Mouse (Mus musculus) embryonic facial prominence, embryonic 14.5 days (tissue): ENCODE results near the gene Col8a2. TPM values are rescaled to one million over a fixed set of nuclear protein-coding genes. Genes with fewer than 3 reads are reported as not detected.

ENCODE experiments used
- ATAC-seq: fragments of 200-750 bp; cut with Nextera tagmentation; 2 replicates; pipeline ENCODE4 v1.8.0; 2017; ENCODE audit warnings: low read depth, moderate number of reproducible peaks, moderate TSS enrichment
- DNase-seq: peaks from one replicate; pipeline ENCODE4 v3.0.0-alpha.2; 2015; ENCODE audit warnings: low spot score
- H3K27ac ChIP-seq: fragments of 300-500 bp; sonication (generic); replicated peaks from 2 replicates; pipeline ENCODE4 v1.5.1; 2014; ENCODE audit warnings: low read depth, mild to moderate bottlenecking, low read length, moderate library complexity
- H3K27me3 ChIP-seq: fragments of 300-500 bp; sonication (generic); replicated peaks from 2 replicates; pipeline ENCODE4 v1.6.1; 2014; ENCODE audit warnings: low read length; ENCODE audit not compliant: control insufficient read depth, insufficient read depth
- H3K36me3 ChIP-seq: fragments of 300-500 bp; sonication (generic); 2 replicates; pipeline ENCODE4 v1.6.1; 2014; ENCODE audit warnings: low read length, mixed read lengths; ENCODE audit not compliant: control insufficient read depth, insufficient read depth
- H3K4me1 ChIP-seq: fragments of 300-500 bp; sonication (generic); 2 replicates; pipeline ENCODE4 v1.6.1; 2014; ENCODE audit warnings: antibody characterized with exemption, low read length; ENCODE audit not compliant: control insufficient read depth, insufficient read depth
- H3K4me2 ChIP-seq: fragments of 300-500 bp; sonication (generic); 2 replicates; pipeline ENCODE4 v1.6.1; 2014; ENCODE audit warnings: low read depth, mild to moderate bottlenecking, low read length, moderate library complexity, mixed read lengths
- H3K4me3 ChIP-seq: fragments of 300-500 bp; sonication (generic); 2 replicates; pipeline ENCODE4 v1.5.1; 2014; ENCODE audit warnings: low read depth, mild to moderate bottlenecking, low read length
- H3K9ac ChIP-seq: fragments of 300-500 bp; sonication (generic); 2 replicates; pipeline ENCODE4 v1.6.1; 2014; ENCODE audit warnings: low read depth, mild to moderate bottlenecking, low read length, moderate library complexity, mixed read lengths
- H3K9me3 ChIP-seq: fragments of 300-500 bp; sonication (generic); 2 replicates; pipeline ENCODE4 v1.6.1; 2016; ENCODE audit warnings: low read length; ENCODE audit not compliant: control insufficient read depth
- WGBS: fragments of 180-500 bp; shearing (Covaris S2); extraction: QIAGEN DNeasy Blood & Tissue Kit; methylation state at CpG from one replicate; pipeline ENCODE4 v1.1.7; 2014; 5-methylcytosine and 5-hydroxymethylcytosine counted together
- polyA plus RNA-seq: library from polyadenylated mRNA; unstranded; fragments of >200 nt; fragmentation: Nextera tagmentation; extraction: Ambion mirVana; gene quantifications from 2 replicates; pipeline ENCODE4 v1.2.1, GENCODE M21; 2014

Col8a2 gene
- polyA plus RNA-seq, 1 experiment from 2014 or later = 83.0 TPM

DNA sequence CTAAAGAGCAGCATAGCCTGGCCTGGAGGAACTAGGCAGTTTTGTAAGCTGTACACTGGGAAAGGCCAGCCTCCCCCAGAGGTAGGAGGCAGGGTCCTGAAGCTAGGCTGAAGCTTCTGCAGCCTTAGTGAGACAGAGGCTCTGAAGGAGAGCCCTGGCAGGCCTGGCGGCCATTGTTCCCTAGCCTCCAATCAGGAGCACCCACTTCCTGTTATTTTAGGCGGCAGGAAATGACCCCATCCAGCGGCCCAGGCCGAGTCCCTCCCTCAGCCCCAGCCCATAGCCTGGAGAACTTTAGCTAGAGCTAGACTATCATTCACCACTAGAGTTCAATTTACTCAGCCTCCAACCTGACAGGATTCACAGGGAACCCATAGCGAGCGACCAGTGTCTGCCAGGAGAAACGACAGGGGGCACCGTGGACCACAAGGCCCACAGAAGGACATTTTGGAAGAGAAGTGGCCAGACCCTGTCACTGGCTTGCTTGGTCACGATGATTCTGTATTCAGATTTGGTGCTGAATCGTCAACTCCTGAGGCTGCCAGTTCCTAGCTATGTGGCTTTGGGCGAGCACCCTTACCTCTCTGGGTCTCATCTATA is 34.8 kb upstream of the Col8a2 start:
- WGBS = 44% methylated on average over 11 of the region's 11 CpGs
- ATAC-seq (no peak), DNase-seq (no peak)
- Histone ChIP-seq H3K36me3 (0 out of 2 replicates have a peak, but pooled peaks cover 5% of the 10 kb centered on the region), H3K4me2 (peak overlapping the region; percentile 8), H3K4me3 (no peak overlapping the region), H3K27me3 (no peaks in the 10 kb centered on the region), H3K4me1 (peaks cover 34% of the 10 kb centered on the region), H3K9ac (peak overlapping the region; percentile 36; the same call in 1 of the 2 replicates), H3K9me3 (no peaks in the 10 kb centered on the region), H3K27ac (no peak overlapping the region; the same call in 1 of the 2 replicates)

GRCm38 (mm10) chr4:126252411-126253237 is 34.0 kb upstream of the Col8a2 start:
- DNase-seq = no peak
- H3K36me3 ChIP-seq = 0 out of 2 replicates have a peak, but pooled peaks cover 5% of the 10 kb centered on the region
- peaks cover 39% of the 10 kb centered on the region for H3K4me1 ChIP-seq
- peak overlapping the region; percentile 11; the same call in 1 of the 2 replicates for H3K4me2 ChIP-seq
- no peak overlapping the region for H3K4me3 ChIP-seq
- no peak for ATAC-seq
- no peak overlapping the region for H3K27ac ChIP-seq
- WGBS = 69% methylated on average over 16 of the region's 17 CpGs
- H3K27me3 ChIP-seq = no peaks in the 10 kb centered on the region
- no peaks in the 10 kb centered on the region for H3K9me3 ChIP-seq
- peak overlapping the region; percentile 36 for H3K9ac ChIP-seq

DNA sequence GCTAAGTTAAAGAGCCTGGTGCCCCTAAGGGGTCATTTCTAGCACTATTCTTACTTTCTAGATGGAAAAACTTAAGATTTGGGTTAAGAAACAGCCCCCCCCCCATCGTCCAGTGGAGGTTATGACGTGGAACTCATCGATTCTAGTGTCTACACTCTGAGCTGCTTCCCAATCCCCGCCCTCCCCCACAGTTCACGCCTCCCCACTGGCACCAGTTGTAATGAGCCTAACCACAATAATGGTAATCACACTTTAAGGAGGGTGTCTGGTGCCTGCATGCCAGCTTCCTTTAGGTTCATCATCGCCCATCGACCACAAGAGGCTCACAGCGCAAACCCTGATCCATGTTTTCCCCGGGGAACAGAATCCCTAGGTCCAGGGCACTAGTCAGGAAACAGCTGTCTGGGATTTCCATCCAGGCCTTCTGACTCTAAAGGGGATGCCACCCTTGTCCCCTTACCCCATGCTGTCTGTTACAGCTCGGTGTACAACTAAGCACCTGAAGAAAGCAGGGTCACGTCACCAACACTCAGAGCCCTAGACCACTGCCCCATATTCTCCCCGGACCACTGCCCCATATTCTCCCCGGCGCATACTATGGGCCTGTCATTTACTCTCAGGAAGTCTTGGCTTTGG is 32.8 kb upstream of the Col8a2 start:
- peak overlapping the region; percentile 94; the same call in 1 of the 2 replicates for H3K9ac ChIP-seq
- H3K9me3 ChIP-seq = no peaks in the 10 kb centered on the region
- ATAC-seq = no peak
- 73% methylated on average over 14 of the region's 14 CpGs for WGBS
- no peak for DNase-seq
- peaks cover 36% of the 10 kb centered on the region for H3K4me1 ChIP-seq
- peak overlapping the region; percentile 98 for H3K4me3 ChIP-seq
- no peaks in the 10 kb centered on the region for H3K27me3 ChIP-seq
- 0 out of 2 replicates have a peak, but pooled peaks cover 5% of the 10 kb centered on the region for H3K36me3 ChIP-seq
- H3K4me2 ChIP-seq = peak overlapping the region; percentile 79
- no peak overlapping the region for H3K27ac ChIP-seq

GRCm38 (mm10) chr4:126254315-126255112 is 32.1 kb upstream of the Col8a2 start:
- Histone ChIP-seq H3K4me2 (peak overlapping the region; percentile 79), H3K36me3 (0 out of 2 replicates have a peak, but pooled peaks cover 5% of the 10 kb centered on the region), H3K27ac (peak overlapping the region; percentile 94), H3K9me3 (no peaks in the 10 kb centered on the region), H3K4me3 (peak overlapping the region; percentile 98), H3K9ac (peak overlapping the region; percentile 94), H3K4me1 (peaks cover 42% of the 10 kb centered on the region), H3K27me3 (no peaks in the 10 kb centered on the region)
- WGBS = 17% methylated on average over 9 of the region's 9 CpGs
- ATAC-seq = 0 out of 2 replicates have a peak, but pooled peaks have one; percentile 2
- peak; percentile 77 for DNase-seq

- peak overlapping the region; percentile 94 for H3K27ac ChIP-seq
- 0 out of 2 replicates have a peak, but pooled peaks cover 5% of the 10 kb centered on the region for H3K36me3 ChIP-seq
- H3K4me1 ChIP-seq = peaks cover 50% of the 10 kb centered on the region
- peak overlapping the region; percentile 94 for H3K9ac ChIP-seq
- WGBS = 1% methylated on average over 46 of the region's 50 CpGs
- peak overlapping the region; percentile 98 for H3K4me3 ChIP-seq
- H3K9me3 ChIP-seq = no peaks in the 10 kb centered on the region
- no peaks in the 10 kb centered on the region for H3K27me3 ChIP-seq
- DNase-seq (peak; percentile 72), ATAC-seq (peak; percentile 10; the same call in 1 of the 2 replicates)
- H3K4me2 ChIP-seq = peak overlapping the region; percentile 79
Observed at GRCm38 (mm10) chr4:126255113-126256001, 31.2 kb upstream of the Col8a2 start.

DNA sequence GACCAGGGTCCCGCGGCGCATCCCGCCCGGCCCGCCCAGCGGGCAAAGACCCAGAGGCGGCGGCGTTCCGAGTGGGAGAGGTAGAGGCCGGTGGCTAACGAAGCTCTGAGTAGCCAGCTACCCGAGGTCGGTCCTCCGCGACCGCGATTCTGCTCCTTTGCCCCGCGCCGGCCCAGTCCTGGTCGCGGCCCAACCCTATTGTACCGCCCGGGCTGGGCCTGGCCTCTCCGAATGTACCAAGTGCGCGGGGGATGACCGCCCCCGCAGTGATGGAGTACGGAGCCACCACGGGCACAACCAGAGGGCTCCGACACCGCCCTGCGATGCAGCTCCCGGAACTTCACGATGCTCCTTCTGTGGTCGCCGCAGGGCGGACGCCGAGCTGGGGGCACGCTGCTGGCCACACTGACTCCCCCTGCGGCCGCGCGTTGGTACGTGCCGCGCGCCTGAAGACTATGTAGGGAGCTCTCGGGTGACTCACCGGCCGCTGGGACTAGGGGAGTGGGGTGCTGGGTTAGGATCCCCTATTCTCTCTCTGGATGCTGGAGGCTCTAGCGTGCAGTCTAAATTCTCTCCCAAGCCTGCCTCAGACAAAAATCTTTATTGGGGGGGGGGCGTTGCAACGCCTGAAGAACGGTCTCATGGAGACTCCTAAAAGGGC is 30.3 kb upstream of the Col8a2 start, which contains the start of gene Map7d1:
Gene Map7d1 (minus strand): TSS at position 213 of the 661 bp plus-strand sequence.
- Histone ChIP-seq H3K4me2 (peak within 1 kb of the TSS; percentile 79), H3K4me1 (peaks cover 56% of the 10 kb centered on the region), H3K9ac (peak within 1 kb of the TSS; percentile 94), H3K36me3 (no peaks in the 10 kb centered on the region), H3K4me3 (peak within 1 kb of the TSS; percentile 98), H3K9me3 (no peaks in the 10 kb centered on the region), H3K27ac (peak within 1 kb of the TSS; percentile 94), H3K27me3 (no peaks in the 10 kb centered on the region)
- ATAC-seq (peak; percentile 86), DNase-seq (peak; percentile 92)
- WGBS = 0% methylated on average over 23 of the region's 59 CpGs
